Mouse (Mus musculus) lung, adult 2 months (tissue): ENCODE measurements around the gene Acadm.

Experiments
- CTCF ChIP-seq: fragments of 200-500 bp; IDR thresholded peaks from 2 replicates; pipeline ENCODE4 v1.5.1; 2011; ENCODE audit warnings: mild to moderate bottlenecking, low read length, control low read depth; ENCODE audit not compliant: insufficient read depth
- POLR2A ChIP-seq: fragments of 200-500 bp; IDR thresholded peaks from 2 replicates; pipeline ENCODE4 v1.6.1; 2011; ENCODE audit warnings: low read depth, mild to moderate bottlenecking, control low read depth, low read length, borderline replicate concordance; ENCODE audit errors: extremely low read depth

DNA sequence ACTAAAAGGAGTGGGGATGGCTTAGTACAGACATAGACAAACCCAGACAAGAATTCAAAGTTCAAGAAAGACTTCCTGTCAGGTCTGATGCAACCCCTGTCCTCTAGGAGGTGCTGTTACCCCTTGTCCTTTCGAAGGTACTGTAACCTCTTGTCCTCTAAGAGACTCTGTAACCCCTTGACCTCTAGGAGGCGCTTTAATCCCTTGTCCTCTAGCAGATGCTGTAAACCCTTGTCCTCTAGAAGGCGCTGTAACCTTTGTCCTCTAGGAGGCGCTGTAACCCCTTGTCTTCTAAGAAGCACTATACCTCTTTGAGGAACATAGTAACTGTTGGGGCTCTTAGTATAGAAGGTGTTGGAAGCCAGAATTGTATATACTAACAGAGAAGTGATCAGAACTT, 24.1 kb upstream of the Acadm start:
- TF ChIP-seq CTCF (no peak), POLR2A (no peak)
